Mouse (Mus musculus): ENCODE data around the gene Cenps.
"Not testable (repeated sequence)": the region's sequence is repeated elsewhere in the genome, so short reads cannot be mapped to it uniquely, and the experiment has no call there.

Cenps gene

GRCm38 (mm10) chr4:149123432-149123831 is 14.0 kb downstream of the Cenps start:
- DNase-seq (ENCODE audit: low spot score in 2 of 2), result no peak

- not testable (repeated sequence) for DNase-seq (ENCODE audit: low spot score in 2 of 2)
Measured at GRCm38 (mm10) chr4:149119978-149120562, 17.4 kb downstream of the Cenps start.

GRCm38 (mm10) chr4:149103875-149104561 is 33.4 kb downstream of the Cenps start, which contains the start of gene Dffa:
Gene Dffa, plus strand, starts transcription at chr4:149104146.
- peak; percentile 84 to 92 for DNase-seq (ENCODE audit: low spot score in 2 of 2)

- DNase-seq (ENCODE audit: low spot score in 2 of 2), result no peak
Measured at GRCm38 (mm10) chr4:149101456-149101855, 36.0 kb downstream of the Cenps start.

- DNase-seq (ENCODE audit: low spot score in 2 of 2), result not testable (repeated sequence)
Measured at GRCm38 (mm10) chr4:149100449-149100848, 37.0 kb downstream of the Cenps start.

- DNase-seq (ENCODE audit: low spot score in 2 of 2), result peak; percentile 91
Measured at GRCm38 (mm10) chr4:149099369-149100017, 37.9 kb downstream of the Cenps start, which contains the start of gene Pex14. Gene Pex14, minus strand, starts transcription at chr4:149099876.

- DNase-seq (ENCODE audit: low spot score in 2 of 2), result no peak
Measured at GRCm38 (mm10) chr4:149098571-149098970, 38.9 kb downstream of the Cenps start.

GRCm38 (mm10) chr4:149097956-149098355 is 39.5 kb downstream of the Cenps start:
- no peak for DNase-seq (ENCODE audit: low spot score in 2 of 2)

- DNase-seq (ENCODE audit: low spot score in 2 of 2), result no peak
Measured at GRCm38 (mm10) chr4:149091364-149091763, 46.1 kb downstream of the Cenps start.

GRCm38 (mm10) chr4:149085381-149085780 is 52.0 kb downstream of the Cenps start:
- DNase-seq (ENCODE audit: low spot score in 2 of 2), result no peak

- peak; percentile 53 to 73 for DNase-seq (ENCODE audit: low spot score in 2 of 2)
Measured at GRCm38 (mm10) chr4:149081528-149081927, 55.9 kb downstream of the Cenps start.

- DNase-seq (ENCODE audit: low spot score in 2 of 2), result no peak
Measured at GRCm38 (mm10) chr4:149080111-149080510, 57.3 kb downstream of the Cenps start.

- DNase-seq (ENCODE audit: low spot score in 2 of 2), result no peak
Measured at GRCm38 (mm10) chr4:149079629-149080028, 57.8 kb downstream of the Cenps start.

- DNase-seq (ENCODE audit: low spot score in 2 of 2), result no peak
Measured at GRCm38 (mm10) chr4:149078261-149078660, 59.2 kb downstream of the Cenps start.
